Mouse (Mus musculus): ENCODE measurements around the gene Tardbp.

GRCm38 (mm10) chr4:148604541-148605165, 22.2 kb downstream of the Tardbp start:
- TF ChIP-seq POLR2A (IDR thresholded peaks at IDR 0.05; ENCODE audit: insufficient read length, low read depth) (no peak), MYOD1 (IDR thresholded peaks at IDR 0.05; ENCODE audit: control insufficient read depth in 1 of 3, insufficient read length in 2 of 3, low read depth in 2 of 3) (no peak), POLR2AphosphoS2 (IDR thresholded peaks at IDR 0.05; ENCODE audit: insufficient read length, low read depth) (no peak), TCF3 (IDR thresholded peaks at IDR 0.05; ENCODE audit: insufficient read length, low read depth) (no peak)
